Mouse (Mus musculus) embryonic facial prominence, embryonic 13.5 days (tissue): ENCODE measurements around the gene Tcp1. TPM values are rescaled to one million over a fixed set of nuclear protein-coding genes. Genes with fewer than 3 reads are reported as not detected.
"Not testable (repeated sequence)": the region's sequence is repeated elsewhere in the genome, so short reads cannot be mapped to it uniquely, and the experiment has no call there.

Experiments used
- ATAC-seq: fragments of 200-750 bp; cut with Nextera tagmentation; 2 replicates; pipeline ENCODE4 v1.8.0; 2017; ENCODE audit warnings: low read depth; ENCODE audit not compliant: insufficient number of reproducible peaks, insufficient read depth, low FRiP score, low TSS enrichment
- H3K27ac ChIP-seq: fragments of 300-500 bp; sonication (generic); 2 replicates; pipeline ENCODE4 v1.5.1; 2015; ENCODE audit warnings: moderate library complexity, mild to moderate bottlenecking, inconsistent platforms
- H3K27me3 ChIP-seq: fragments of 300-500 bp; sonication (generic); 2 replicates; pipeline ENCODE4 v1.6.1; 2015; ENCODE audit warnings: mild to moderate bottlenecking, inconsistent platforms
- H3K36me3 ChIP-seq: fragments of 300-500 bp; sonication (generic); 2 replicates; pipeline ENCODE4 v1.6.1; 2015; ENCODE audit warnings: mild to moderate bottlenecking, inconsistent platforms
- H3K4me1 ChIP-seq: fragments of 300-500 bp; sonication (generic); 2 replicates; pipeline ENCODE4 v1.6.1; 2015; ENCODE audit warnings: inconsistent platforms
- H3K4me2 ChIP-seq: fragments of 300-500 bp; sonication (generic); 2 replicates; pipeline ENCODE4 v1.6.1; 2015; ENCODE audit warnings: moderate library complexity, mild to moderate bottlenecking, inconsistent platforms
- H3K4me3 ChIP-seq: fragments of 300-500 bp; sonication (generic); 2 replicates; pipeline ENCODE4 v1.5.1; 2015; ENCODE audit warnings: mild to moderate bottlenecking, inconsistent platforms
- H3K9ac ChIP-seq: fragments of 300-500 bp; sonication (generic); 2 replicates; pipeline ENCODE4 v1.6.1; 2015; ENCODE audit warnings: mild to moderate bottlenecking, inconsistent platforms
- H3K9me3 ChIP-seq: fragments of 300-500 bp; sonication (generic); 2 replicates; pipeline ENCODE4 v1.6.1; 2016; ENCODE audit warnings: inconsistent platforms
- WGBS: fragments of 180-500 bp; shearing (Covaris S2); methylation state at CpG from one replicate; pipeline ENCODE4 v1.1.7; 2015; ENCODE audit warnings: mixed read lengths; 5-methylcytosine and 5-hydroxymethylcytosine counted together
- polyA plus RNA-seq: library from polyadenylated mRNA; unstranded; fragments of >200 nt; fragmentation: Nextera tagmentation; extraction: Ambion mirVana; gene quantifications from 2 replicates; pipeline ENCODE4 v1.2.1, GENCODE M21; 2015

The Tcp1 gene
- polyA plus RNA-seq, 1 experiment from 2014 or later, result 454 TPM

DNA sequence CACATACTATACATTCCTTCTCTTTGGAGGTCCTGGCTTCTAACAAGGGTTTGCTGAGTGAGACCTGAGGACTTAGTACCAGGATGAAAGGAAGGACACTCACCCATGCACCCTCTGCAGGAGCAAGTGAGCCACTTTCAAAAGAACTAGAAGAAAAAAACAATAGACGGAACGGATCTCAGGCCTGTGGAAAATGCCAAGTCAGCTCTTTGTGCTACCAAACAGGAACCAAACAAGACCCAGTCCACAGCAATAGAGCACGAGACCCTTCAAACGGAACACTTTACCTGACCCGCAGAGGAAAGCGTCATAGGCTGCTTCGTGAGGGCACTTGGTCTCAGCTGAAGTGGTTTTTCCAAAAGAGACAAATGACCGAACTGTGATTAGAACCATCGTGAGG is 23.5 kb upstream of the Tcp1 start:
- no peaks in the 10 kb centered on the region for H3K9me3 ChIP-seq
- 92% methylated on average over 9 of the region's 9 CpGs for WGBS
- H3K36me3 ChIP-seq, result peaks cover 25% of the 10 kb centered on the region; the same call in 1 of the 2 replicates
- no peak overlapping the region for H3K4me2 ChIP-seq
- ATAC-seq, result no peak
- no peaks in the 10 kb centered on the region for H3K27me3 ChIP-seq
- no peak overlapping the region for H3K27ac ChIP-seq
- no peak overlapping the region for H3K9ac ChIP-seq
- H3K4me1 ChIP-seq, result peaks cover 8% of the 10 kb centered on the region; the same call in 1 of the 2 replicates
- H3K4me3 ChIP-seq, result no peak overlapping the region

DNA sequence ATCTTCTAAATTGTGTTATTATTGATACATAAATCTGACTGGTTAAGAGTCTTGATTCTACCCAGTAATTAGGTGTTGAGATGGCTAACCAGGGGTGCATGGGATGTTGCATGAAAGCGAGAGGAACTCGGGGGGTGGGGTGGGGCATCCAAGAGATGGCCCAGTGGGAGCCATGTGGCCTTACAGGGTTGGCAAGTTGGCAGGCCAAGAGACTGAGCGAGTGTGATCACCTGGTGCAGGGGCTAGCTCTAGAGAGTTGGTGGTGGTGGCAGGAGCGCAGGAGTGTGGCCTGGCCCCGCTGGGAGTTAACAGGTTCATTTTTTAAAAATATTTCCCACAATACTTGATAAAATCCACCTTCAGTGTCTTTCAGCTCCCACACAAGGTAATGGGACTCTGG is 17.8 kb upstream of the Tcp1 start:
- H3K4me3 ChIP-seq, result no peak overlapping the region
- H3K36me3 ChIP-seq, result peaks cover 32% of the 10 kb centered on the region
- H3K9me3 ChIP-seq, result no peaks in the 10 kb centered on the region
- no peak overlapping the region for H3K4me2 ChIP-seq
- peak overlapping the region; percentile 41 for H3K27ac ChIP-seq
- no peaks in the 10 kb centered on the region for H3K27me3 ChIP-seq
- no peak overlapping the region for H3K9ac ChIP-seq
- ATAC-seq, result no peak
- peaks cover 4% of the 10 kb centered on the region; the same call in 1 of the 2 replicates for H3K4me1 ChIP-seq
- WGBS, result 85% methylated on average over 5 of the region's 5 CpGs

DNA sequence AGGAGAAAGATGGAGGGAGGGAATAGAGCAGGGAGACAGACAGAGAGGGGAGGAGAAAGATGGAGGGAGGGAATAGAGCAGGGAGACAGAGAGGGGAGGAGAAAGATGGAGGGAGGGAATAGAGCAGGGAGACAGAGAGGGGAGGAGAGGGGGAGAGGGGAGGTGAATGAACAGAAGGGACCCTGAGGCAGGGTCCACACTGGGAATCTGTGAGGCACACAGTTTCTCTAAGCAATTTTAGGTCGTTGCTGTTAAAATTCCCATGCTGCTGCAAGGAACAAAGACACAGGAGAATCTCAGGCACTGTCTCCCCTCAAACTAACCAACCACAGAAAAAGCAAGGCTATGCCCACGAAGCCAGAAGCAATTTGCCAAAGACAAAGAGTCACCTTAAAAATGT is 16.9 kb upstream of the Tcp1 start:
- not testable (repeated sequence) for ATAC-seq, H3K4me3 ChIP-seq, H3K27me3 ChIP-seq, H3K9ac ChIP-seq, H3K9me3 ChIP-seq
- WGBS, result 28% methylated on average over 2 of the region's 2 CpGs
- Histone ChIP-seq H3K36me3 (peaks cover 34% of the 10 kb centered on the region), H3K4me1 (peaks cover 11% of the 10 kb centered on the region), H3K4me2 (peak overlapping the region; percentile 20; the same call in 1 of the 2 replicates), H3K27ac (peak overlapping the region; percentile 78)

DNA sequence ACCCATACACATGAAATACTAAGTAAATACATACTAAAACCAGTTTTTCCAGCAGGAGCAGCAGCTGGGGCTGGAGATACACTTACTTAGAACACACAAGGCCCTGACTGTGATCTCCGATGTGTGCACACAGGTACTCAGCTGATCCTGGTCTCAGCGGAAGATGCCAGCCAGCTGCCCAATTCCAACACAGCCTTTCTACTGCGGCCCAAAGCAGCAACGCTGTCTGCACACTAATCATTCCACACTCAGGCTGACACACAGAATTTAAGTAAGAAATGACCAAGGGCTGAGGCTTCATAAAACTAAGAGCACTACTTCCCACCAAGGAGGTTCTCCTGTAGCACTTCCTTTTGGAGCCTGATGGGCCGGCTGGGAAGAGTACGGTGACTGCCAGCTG is 13.2 kb upstream of the Tcp1 start:
- H3K4me3 ChIP-seq, result no peak overlapping the region

DNA sequence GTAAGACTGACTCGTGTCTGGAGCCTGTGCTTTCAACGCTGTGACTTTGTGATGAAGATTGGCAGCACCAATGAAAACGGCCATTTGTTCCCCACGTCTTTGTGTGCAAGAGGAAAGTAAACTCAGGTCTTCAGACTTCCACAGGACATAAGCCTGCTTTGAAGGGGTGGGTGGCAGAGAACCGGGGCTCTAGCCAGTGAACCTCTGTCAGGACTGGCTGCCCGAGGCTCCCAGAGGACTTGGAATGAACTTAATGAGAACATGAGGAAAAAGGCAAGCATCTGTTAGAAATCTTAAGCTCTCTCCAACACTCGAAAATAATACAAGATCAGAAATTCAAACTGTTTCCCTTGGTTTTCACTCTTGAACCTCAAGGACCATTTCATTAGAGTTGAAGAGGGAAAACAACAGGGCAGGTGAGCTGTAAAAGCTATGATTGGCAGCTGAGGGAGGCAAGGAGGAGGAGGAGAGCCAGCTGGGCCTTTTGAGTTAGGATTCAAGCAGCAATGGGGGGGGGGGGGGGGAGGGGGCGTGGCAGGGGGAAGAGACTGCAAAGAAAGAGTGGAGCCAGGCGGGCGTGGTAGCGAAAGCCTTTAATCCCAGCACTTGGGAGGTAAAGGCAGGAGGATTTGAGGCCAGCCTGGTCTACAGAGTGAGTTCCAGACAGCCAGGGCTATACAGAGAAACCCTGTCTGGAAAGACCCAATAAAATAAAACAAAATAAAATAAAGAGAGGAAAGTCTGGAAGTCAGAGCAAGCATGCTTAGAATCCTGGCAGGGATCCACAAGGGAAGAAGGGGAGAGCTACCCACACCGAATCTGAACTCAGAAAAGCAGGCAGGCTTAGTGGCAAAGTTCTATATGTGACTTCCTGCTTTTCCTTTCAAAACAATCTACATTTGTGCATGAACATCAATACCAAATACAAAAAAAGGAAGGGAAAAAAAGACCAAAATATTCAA is 11.8 kb upstream of the Tcp1 start:
- ATAC-seq, result peak; percentile 10; the same call in 1 of the 2 replicates
- no peak overlapping the region for H3K9ac ChIP-seq
- H3K9me3 ChIP-seq, result no peaks in the 10 kb centered on the region
- 31% methylated on average over 11 of the region's 12 CpGs for WGBS
- no peak overlapping the region for H3K4me2 ChIP-seq
- peaks cover 14% of the 10 kb centered on the region for H3K4me1 ChIP-seq
- peaks cover 46% of the 10 kb centered on the region for H3K36me3 ChIP-seq
- no peak overlapping the region for H3K4me3 ChIP-seq
- H3K27me3 ChIP-seq, result no peaks in the 10 kb centered on the region
- peak overlapping the region; percentile 74 for H3K27ac ChIP-seq

More for the DNA sequence above, 13.2 kb upstream of the Tcp1 start:
- ATAC-seq, result no peak
- no peaks in the 10 kb centered on the region for H3K9me3 ChIP-seq
- no peak overlapping the region for H3K27ac ChIP-seq
- peaks cover 14% of the 10 kb centered on the region for H3K4me1 ChIP-seq
- H3K27me3 ChIP-seq, result no peaks in the 10 kb centered on the region
- H3K4me2 ChIP-seq, result no peak overlapping the region
- H3K36me3 ChIP-seq, result peaks cover 46% of the 10 kb centered on the region
- no peak overlapping the region for H3K9ac ChIP-seq
- WGBS, result 92% methylated on average over 6 of the region's 6 CpGs

DNA sequence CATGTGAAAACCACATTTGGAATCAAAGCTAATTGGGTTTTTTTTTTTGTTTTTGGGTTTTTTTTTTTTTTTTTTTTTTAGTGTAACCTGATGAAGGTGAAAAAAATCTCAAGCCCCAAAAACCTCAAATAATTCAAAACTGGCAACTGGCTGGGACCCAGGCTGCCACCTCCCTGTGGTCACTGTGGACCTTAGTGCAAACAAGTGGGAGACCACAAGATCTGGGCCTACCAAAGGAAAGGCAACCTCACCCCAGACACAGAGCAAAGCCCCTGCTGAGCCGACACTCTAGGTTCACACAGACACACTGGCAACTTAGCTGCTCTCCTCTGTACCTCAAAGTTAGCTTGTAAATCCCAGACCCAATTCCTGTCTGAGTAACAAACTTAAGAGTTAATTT is 11.2 kb upstream of the Tcp1 start:
- Histone ChIP-seq H3K9me3 (no peaks in the 10 kb centered on the region), H3K4me1 (peaks cover 14% of the 10 kb centered on the region), H3K27ac (no peak overlapping the region; the same call in 1 of the 2 replicates), H3K27me3 (no peaks in the 10 kb centered on the region), H3K36me3 (peaks cover 46% of the 10 kb centered on the region), H3K9ac (no peak overlapping the region), H3K4me2 (no peak overlapping the region), H3K4me3 (no peak overlapping the region)
- WGBS, result 69% methylated on average over 1 of the region's 1 CpGs
- no peak for ATAC-seq

DNA sequence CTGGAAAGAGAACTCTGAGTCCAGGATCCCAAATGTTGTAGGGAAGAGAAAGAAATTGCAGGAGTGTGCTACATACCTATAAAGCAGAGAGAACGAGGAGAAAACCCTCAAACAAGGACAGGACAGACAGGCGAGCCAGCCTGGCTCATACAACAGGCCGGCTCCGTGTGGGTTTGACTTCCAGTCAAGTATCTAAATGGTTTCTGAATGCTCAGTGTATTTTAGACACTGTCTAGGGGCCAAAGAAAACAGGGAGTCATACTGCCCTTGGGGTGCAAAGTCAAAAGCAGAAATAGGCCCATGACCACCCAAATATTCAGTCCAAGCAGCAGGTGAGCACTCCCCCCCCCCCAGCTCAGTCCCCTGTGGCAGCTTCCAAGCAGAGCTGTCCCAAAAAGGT is 9.7 kb upstream of the Tcp1 start:
- Histone ChIP-seq H3K9me3 (no peaks in the 10 kb centered on the region), H3K4me1 (peaks cover 10% of the 10 kb centered on the region), H3K4me3 (no peak overlapping the region), H3K27me3 (no peaks in the 10 kb centered on the region), H3K36me3 (peaks cover 40% of the 10 kb centered on the region), H3K9ac (no peak overlapping the region), H3K27ac (no peak overlapping the region), H3K4me2 (no peak overlapping the region)
- WGBS, result 86% methylated on average over 4 of the region's 4 CpGs
- no peak for ATAC-seq

DNA sequence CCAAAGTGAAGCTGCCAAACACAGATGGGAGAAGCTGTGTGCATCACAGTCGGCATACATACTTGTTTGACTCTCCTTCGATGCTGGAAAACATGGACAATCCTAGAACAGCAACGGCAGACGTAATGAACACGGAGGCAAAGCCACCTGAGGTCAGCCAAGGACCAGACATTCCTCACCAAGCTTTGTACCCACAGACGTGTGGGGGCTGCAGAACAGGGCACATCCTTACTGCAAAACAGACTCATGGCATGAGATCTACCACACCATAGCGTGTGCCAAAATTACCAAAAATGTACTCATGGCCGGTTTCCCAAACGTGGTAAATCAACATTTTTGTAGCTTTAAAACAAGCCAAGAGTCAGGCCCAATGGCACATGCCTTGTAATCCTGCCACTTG is 9.1 kb upstream of the Tcp1 start:
- Histone ChIP-seq H3K36me3 (peaks cover 40% of the 10 kb centered on the region), H3K4me2 (no peak overlapping the region), H3K4me3 (no peak overlapping the region), H3K9me3 (no peaks in the 10 kb centered on the region), H3K4me1 (peaks cover 10% of the 10 kb centered on the region), H3K27ac (no peak overlapping the region), H3K9ac (no peak overlapping the region), H3K27me3 (no peaks in the 10 kb centered on the region)
- WGBS, result 90% methylated on average over 9 of the region's 9 CpGs
- no peak for ATAC-seq

DNA sequence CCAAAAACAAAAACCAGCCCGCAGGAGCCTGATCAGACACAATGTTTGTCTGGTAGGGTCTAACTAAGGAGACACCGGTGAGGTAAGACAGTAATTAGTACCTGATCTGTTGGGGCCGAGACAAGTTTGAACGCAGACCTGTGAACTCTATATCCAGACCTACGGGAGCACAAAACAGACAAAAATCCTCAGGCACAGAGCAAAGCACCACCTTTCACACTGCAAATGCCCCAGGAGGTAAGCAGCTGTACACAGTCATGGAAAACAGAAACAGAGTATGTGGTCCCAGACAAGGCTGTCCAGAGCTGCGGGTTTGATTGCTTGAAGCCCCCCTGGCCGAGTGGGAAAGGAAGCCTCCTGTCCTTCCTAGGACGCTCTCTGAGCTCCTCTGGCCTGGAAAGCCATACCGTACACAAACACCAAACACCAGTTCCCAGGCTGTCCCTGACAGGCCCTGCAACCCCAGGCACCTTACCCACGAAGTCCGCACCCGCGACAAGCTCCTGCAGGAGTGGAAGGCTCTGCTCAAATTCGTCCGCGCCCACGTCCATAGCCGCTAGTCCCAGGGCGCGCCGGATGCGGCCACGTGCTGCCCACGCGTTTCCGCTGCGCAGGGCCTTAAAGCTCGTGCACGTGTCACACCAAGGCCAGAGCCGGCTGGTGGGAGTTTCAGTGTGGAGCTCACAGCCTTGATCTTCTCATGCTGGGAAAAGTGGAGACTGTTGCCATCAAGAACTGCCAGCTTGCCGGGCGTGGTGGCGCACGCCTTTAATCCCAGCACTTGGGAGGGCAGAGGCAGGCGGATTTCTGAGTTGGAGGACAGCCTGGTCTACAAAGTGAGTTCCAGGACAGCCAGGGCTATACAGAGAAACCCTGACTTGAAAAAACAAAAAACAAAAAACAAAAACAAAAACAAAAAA is 5.9 kb upstream of the Tcp1 start, which contains the start of gene Pnldc1:
Pnldc1 (minus strand) TSS at position 870 of the 920 bp plus-strand sequence.
- no peak within 1 kb of the TSS for H3K4me3 ChIP-seq
- 0 out of 2 replicates have a peak within 1 kb of the TSS, but pooled peaks have one; percentile 7 for H3K27ac ChIP-seq
- WGBS, result 79% methylated on average over 35 of the region's 35 CpGs
- H3K36me3 ChIP-seq, result peaks cover 56% of the 10 kb centered on the region
- no peak for ATAC-seq
- no peaks in the 10 kb centered on the region for H3K9me3 ChIP-seq
- no peaks in the 10 kb centered on the region for H3K27me3 ChIP-seq
- H3K4me1 ChIP-seq, result no peaks in the 10 kb centered on the region; the same call in none of the 2 replicates
- H3K9ac ChIP-seq, result 0 out of 2 replicates have a peak within 1 kb of the TSS, but pooled peaks have one; percentile 27
- no peak within 1 kb of the TSS for H3K4me2 ChIP-seq

DNA sequence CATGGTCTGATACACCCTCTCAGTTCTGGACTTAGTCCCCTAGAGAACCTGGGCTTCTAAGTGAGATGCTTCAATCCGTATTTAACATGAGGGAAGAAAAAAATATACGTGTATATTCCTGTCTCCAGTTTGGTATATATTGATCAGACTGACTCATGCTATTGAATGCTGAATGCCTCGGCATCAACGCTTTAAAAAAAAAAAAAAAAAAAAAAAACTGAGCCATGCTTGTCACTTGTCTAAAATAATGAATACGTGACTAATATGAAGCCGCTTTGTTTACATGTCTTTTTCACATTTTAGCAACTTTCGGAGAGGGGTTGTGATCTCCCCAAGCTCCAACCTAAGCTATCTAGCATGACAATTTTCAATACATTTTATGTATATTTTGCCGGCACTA is 5.1 kb upstream of the Tcp1 start:
- H3K36me3 ChIP-seq, result peaks cover 49% of the 10 kb centered on the region
- no peak overlapping the region for H3K4me3 ChIP-seq
- WGBS, result 88% methylated on average over 8 of the region's 8 CpGs

DNA sequence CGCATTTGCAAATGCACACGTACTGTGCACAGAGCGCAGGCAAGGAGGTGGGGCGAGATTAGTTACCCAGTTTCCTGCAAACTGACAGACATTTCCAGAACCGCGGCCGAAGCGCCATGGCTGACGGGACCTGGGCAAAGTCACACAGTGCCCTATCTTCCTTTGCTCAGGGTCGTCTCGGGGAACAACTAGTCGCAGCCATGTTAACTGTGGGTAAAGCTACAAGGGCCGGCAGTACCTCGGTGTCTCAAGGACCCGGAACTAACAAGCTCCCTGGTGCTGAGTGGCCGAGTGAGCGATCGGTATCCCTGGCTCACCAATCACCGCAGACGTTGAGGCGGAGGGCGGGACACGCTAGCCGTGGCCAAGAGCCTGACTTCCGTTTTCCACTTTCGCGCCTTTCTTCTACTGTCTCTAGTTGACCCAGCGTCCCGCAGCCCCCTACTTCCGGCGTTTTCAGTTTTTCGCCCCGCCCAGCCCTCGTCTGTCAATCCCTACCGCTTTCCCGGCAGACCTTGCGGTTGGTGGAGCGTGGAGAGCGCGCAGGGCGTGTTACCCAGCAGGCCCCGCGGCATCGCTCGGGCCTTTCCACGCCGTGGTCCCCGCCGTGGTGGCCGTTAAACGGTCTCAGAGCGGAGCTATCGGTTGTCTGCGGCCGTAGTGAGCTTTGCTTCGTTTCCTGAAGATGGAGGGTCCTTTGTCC is 531 bp downstream of the Tcp1 start, which contains the start of gene Mrpl18:
Mrpl18 (minus strand) TSS at position 465 of the 703 bp plus-strand sequence.
- WGBS, result under 1% methylated on average over 56 of the region's 56 CpGs
- peaks cover 59% of the 10 kb centered on the region for H3K36me3 ChIP-seq
- peak within 1 kb of the TSS; percentile 92 for H3K4me3 ChIP-seq
- H3K27me3 ChIP-seq, result no peaks in the 10 kb centered on the region
- H3K4me1 ChIP-seq, result peaks cover 8% of the 10 kb centered on the region; the same call in 1 of the 2 replicates
- ATAC-seq, result peak; percentile 100
- H3K9ac ChIP-seq, result peak within 1 kb of the TSS; percentile 99
- peak within 1 kb of the TSS; percentile 92 for H3K27ac ChIP-seq
- peak within 1 kb of the TSS; percentile 85 for H3K4me2 ChIP-seq
- H3K9me3 ChIP-seq, result no peaks in the 10 kb centered on the region

More for the DNA sequence above, 5.1 kb upstream of the Tcp1 start:
- no peak overlapping the region for H3K4me2 ChIP-seq
- H3K4me1 ChIP-seq, result peaks cover 8% of the 10 kb centered on the region; the same call in 1 of the 2 replicates
- H3K9me3 ChIP-seq, result no peaks in the 10 kb centered on the region
- H3K27ac ChIP-seq, result no peak overlapping the region
- ATAC-seq, result no peak
- H3K9ac ChIP-seq, result no peak overlapping the region
- H3K27me3 ChIP-seq, result no peaks in the 10 kb centered on the region
